Mouse (Mus musculus) heart, embryonic 14.5 days (tissue): ENCODE data around the gene Mat2b. TPM values are rescaled to one million over a fixed set of nuclear protein-coding genes. Genes with fewer than 3 reads are reported as not detected.

Experiments
- ATAC-seq: fragments of 200-750 bp; cut with Nextera tagmentation; 2 replicates; pipeline ENCODE4 v1.8.0; 2017; ENCODE audit warnings: low read depth, moderate TSS enrichment; ENCODE audit not compliant: insufficient number of reproducible peaks, insufficient read depth, low FRiP score
- H3K27ac ChIP-seq, 2 experiments: fragments of 200-500 bp in 1 of 2; fragments of 300-500 bp in 1 of 2; sonication (generic) in 1 of 2; replicated peaks in 1 of 2; 2 replicates each; pipeline ENCODE4 v1.5.1; 2012 to 2014; ENCODE audit warnings: low read depth in 2 of 2, low read length in 2 of 2, control low read depth in 1 of 2, mild to moderate bottlenecking in 1 of 2, mixed read lengths in 1 of 2; ENCODE audit not compliant: control insufficient read depth in 1 of 2, insufficient read depth in 1 of 2
- H3K27me3 ChIP-seq: fragments of 300-500 bp; sonication (generic); 2 replicates; pipeline ENCODE4 v1.6.1; 2014; ENCODE audit warnings: mild to moderate bottlenecking, low read length, control low read depth; ENCODE audit not compliant: control insufficient read depth, insufficient read depth
- H3K36me3 ChIP-seq: fragments of 300-500 bp; sonication (generic); 2 replicates; pipeline ENCODE4 v1.6.1; 2014; ENCODE audit warnings: mild to moderate bottlenecking, control low read depth, low read length, mixed read lengths; ENCODE audit not compliant: control insufficient read depth, insufficient read depth
- H3K4me1 ChIP-seq, 2 experiments: fragments of 200-500 bp in 1 of 2; fragments of 300-500 bp in 1 of 2; sonication (generic) in 1 of 2; 2 replicates each; pipeline ENCODE4 v1.6.1; 2012 to 2014; ENCODE audit warnings: low read length in 2 of 2, control low read depth in 1 of 2, mixed read lengths in 1 of 2; ENCODE audit not compliant: control insufficient read depth in 2 of 2, insufficient read depth in 2 of 2
- H3K4me2 ChIP-seq: fragments of 300-500 bp; sonication (generic); 2 replicates; pipeline ENCODE4 v1.6.1; 2014; ENCODE audit warnings: mild to moderate bottlenecking, low read length
- H3K4me3 ChIP-seq, 2 experiments: fragments of 200-500 bp in 1 of 2; fragments of 300-500 bp in 1 of 2; sonication (generic) in 1 of 2; 2 replicates each; pipeline ENCODE4 v1.5.1; 2012 to 2014; ENCODE audit warnings: low read length in 2 of 2, mild to moderate bottlenecking in 2 of 2, control low read depth in 1 of 2, low read depth in 1 of 2, moderate library complexity in 1 of 2; ENCODE audit not compliant: control insufficient read depth in 1 of 2, insufficient read depth in 1 of 2
- H3K9ac ChIP-seq: fragments of 300-500 bp; sonication (generic); 2 replicates; pipeline ENCODE4 v1.6.1; 2014; ENCODE audit warnings: mild to moderate bottlenecking, low read length
- H3K9me3 ChIP-seq: fragments of 300-500 bp; sonication (generic); 2 replicates; pipeline ENCODE4 v1.6.1; 2016; ENCODE audit warnings: low read length, control low read depth; ENCODE audit not compliant: control insufficient read depth
- WGBS: fragments of 180-500 bp; shearing (Covaris S2); extraction: QIAGEN DNeasy Blood & Tissue Kit; methylation state at CpG from one replicate; pipeline ENCODE4 v1.1.7; 2014; 5-methylcytosine and 5-hydroxymethylcytosine counted together
- polyA plus RNA-seq: library from polyadenylated mRNA; unstranded; fragments of >200 nt; fragmentation: Nextera tagmentation; extraction: Ambion mirVana; gene quantifications from 2 replicates; pipeline ENCODE4 v1.2.1, GENCODE M21; 2014

The Mat2b gene
- polyA plus RNA-seq, result 131 and 132 TPM in 2 replicates

GRCm38 (mm10) chr11:40695103-40695502 lies at the start of gene Mat2b:
TSS of gene Mat2b (minus strand) at chr11:40695203.
- Histone ChIP-seq H3K4me3 (peak within 1 kb of the TSS; percentile 62 to 96), H3K4me2 (peak within 1 kb of the TSS; percentile 90), H3K27me3 (no peaks in the 10 kb centered on the region), H3K9ac (peak within 1 kb of the TSS; percentile 79), H3K27ac (peak within 1 kb of the TSS; percentile 96 to 100), H3K36me3 (0 out of 2 replicates have a peak, but pooled peaks cover 4% of the 10 kb centered on the region), H3K4me1 (peaks cover 4 to 16% of the 10 kb centered on the region in 2 experiments), H3K9me3 (peaks cover 5% of the 10 kb centered on the region; the same call in 1 of the 2 replicates)
- WGBS, result 88% methylated on average over 8 of the region's 9 CpGs
- no peak for ATAC-seq

GRCm38 (mm10) chr11:40744348-40744747 lies 49.3 kb upstream of the Mat2b start:
- Histone ChIP-seq H3K36me3 (peaks cover 43% of the 10 kb centered on the region), H3K9ac (no peak overlapping the region), H3K9me3 (no peaks in the 10 kb centered on the region), H3K27ac (no peak overlapping the region), H3K4me2 (no peak overlapping the region), H3K27me3 (no peaks in the 10 kb centered on the region), H3K4me1 (no peaks in the 10 kb centered on the region), H3K4me3 (no peak overlapping the region)
- WGBS, result 87% methylated on average over 3 of the region's 3 CpGs
- ATAC-seq, result no peak

- no peaks in the 10 kb centered on the region for H3K4me1 ChIP-seq
- 90% methylated on average over 12 of the region's 12 CpGs for WGBS
- H3K9ac ChIP-seq, result no peak overlapping the region
- no peak overlapping the region for H3K4me3 ChIP-seq
- ATAC-seq, result no peak
- no peaks in the 10 kb centered on the region for H3K27me3 ChIP-seq
- H3K27ac ChIP-seq, result no peak overlapping the region
- no peak overlapping the region for H3K4me2 ChIP-seq
- peaks cover 53% of the 10 kb centered on the region for H3K36me3 ChIP-seq
- H3K9me3 ChIP-seq, result no peaks in the 10 kb centered on the region
These were observed 46.7 kb upstream of the Mat2b start for GRCm38 (mm10) chr11:40741605-40742262.

GRCm38 (mm10) chr11:40737369-40737768 lies 42.4 kb upstream of the Mat2b start:
- ATAC-seq, result no peak
- Histone ChIP-seq H3K9ac (no peak overlapping the region), H3K27ac (no peak overlapping the region), H3K4me3 (no peak overlapping the region), H3K36me3 (peaks cover 59% of the 10 kb centered on the region), H3K4me2 (no peak overlapping the region), H3K9me3 (no peaks in the 10 kb centered on the region), H3K4me1 (peaks cover 5 to 19% of the 10 kb centered on the region in 2 experiments; a peak in 3 of 4 replicates), H3K27me3 (no peaks in the 10 kb centered on the region)
- 92% methylated on average over 3 of the region's 3 CpGs for WGBS

GRCm38 (mm10) chr11:40734251-40734752 lies 39.3 kb upstream of the Mat2b start:
- Histone ChIP-seq H3K27me3 (no peaks in the 10 kb centered on the region), H3K27ac (peak overlapping the region; percentile 81 to 85; a peak in 2 of 4 replicates), H3K4me2 (peak overlapping the region; percentile 75), H3K4me3 (peak overlapping the region; percentile 57 to 86), H3K4me1 (peaks cover 5 to 27% of the 10 kb centered on the region in 2 experiments; a peak in 3 of 4 replicates), H3K9ac (peak overlapping the region; percentile 92), H3K9me3 (no peaks in the 10 kb centered on the region), H3K36me3 (peaks cover 34% of the 10 kb centered on the region)
- no peak for ATAC-seq
- WGBS, result 3% methylated on average over 11 of the region's 11 CpGs

- Histone ChIP-seq H3K27me3 (no peaks in the 10 kb centered on the region), H3K4me1 (peaks cover 5 to 27% of the 10 kb centered on the region in 2 experiments; a peak in 3 of 4 replicates), H3K9ac (peak within 1 kb of the TSS; percentile 92), H3K9me3 (no peaks in the 10 kb centered on the region), H3K27ac (peak within 1 kb of the TSS; percentile 81 to 85), H3K4me2 (peak within 1 kb of the TSS; percentile 91), H3K36me3 (peaks cover 33% of the 10 kb centered on the region), H3K4me3 (peak within 1 kb of the TSS; percentile 82 to 86)
- peak; percentile 98 for ATAC-seq
- WGBS, result under 1% methylated on average over 52 of the region's 52 CpGs
These were observed 38.6 kb upstream of the Mat2b start, which contains the start of the genes Hmmr and Nudcd2 for GRCm38 (mm10) chr11:40733339-40734174. TSS of gene Hmmr (minus strand) at chr11:40733422. TSS of gene Nudcd2 (plus strand) at chr11:40733667.

GRCm38 (mm10) chr11:40732997-40733338 lies 38.0 kb upstream of the Mat2b start:
- WGBS, result 2% methylated on average over 14 of the region's 14 CpGs
- H3K9me3 ChIP-seq, result no peaks in the 10 kb centered on the region
- peak overlapping the region; percentile 37 to 44; a peak in 3 of 4 replicates for H3K27ac ChIP-seq
- ATAC-seq, result 0 out of 2 replicates have a peak, but pooled peaks have one; percentile 8
- H3K9ac ChIP-seq, result peak overlapping the region; percentile 79
- peaks cover 33% of the 10 kb centered on the region for H3K36me3 ChIP-seq
- H3K27me3 ChIP-seq, result no peaks in the 10 kb centered on the region
- H3K4me1 ChIP-seq, result peaks cover 5 to 27% of the 10 kb centered on the region in 2 experiments; a peak in 3 of 4 replicates
- peak overlapping the region; percentile 82 to 86 for H3K4me3 ChIP-seq
- H3K4me2 ChIP-seq, result peak overlapping the region; percentile 91
